Mouse (Mus musculus): ENCODE data around the gene Rnf185.

Gene Rnf185

DNA sequence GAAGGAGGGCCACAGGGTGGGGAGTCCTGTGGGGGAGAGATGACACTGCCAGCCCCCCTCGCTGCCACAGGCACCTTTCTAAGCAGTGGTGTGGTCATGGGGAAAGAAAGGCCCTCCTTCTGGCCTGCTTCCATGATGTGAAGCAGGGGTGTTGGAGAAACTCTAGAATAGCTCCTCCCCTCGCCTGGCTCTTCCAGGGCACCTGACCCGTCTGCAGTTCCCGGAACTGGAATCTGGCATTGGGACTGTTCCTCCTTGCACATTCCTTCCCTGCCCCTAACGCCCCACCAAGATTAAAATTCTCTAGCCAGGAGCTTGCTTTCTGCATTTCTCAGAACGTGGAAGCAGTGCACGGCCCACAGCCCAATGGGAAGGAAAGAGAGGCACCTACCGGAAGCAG is 59.6 kb downstream of the Rnf185 start:
- DNase-seq: no peak

DNA sequence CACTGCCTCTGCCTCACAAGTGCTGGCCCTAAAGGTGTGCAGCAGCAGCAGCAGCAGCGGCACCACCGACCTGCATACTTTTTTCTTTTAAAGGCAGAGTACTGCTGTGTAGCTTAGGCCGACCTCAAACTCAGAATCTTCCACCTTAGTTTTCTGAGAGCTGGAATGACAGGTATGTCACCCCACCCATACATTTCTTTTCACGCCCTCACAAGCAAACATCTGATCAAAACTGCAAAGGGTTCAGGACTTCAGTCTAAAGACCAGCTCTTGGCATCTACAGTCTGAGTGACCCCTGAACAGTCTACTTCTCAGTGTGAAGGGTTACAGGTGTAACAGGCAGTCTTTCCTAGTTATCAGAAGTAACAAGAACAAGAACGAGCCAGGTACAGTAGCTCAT is 61.4 kb downstream of the Rnf185 start:
- DNase-seq: no peak

DNA sequence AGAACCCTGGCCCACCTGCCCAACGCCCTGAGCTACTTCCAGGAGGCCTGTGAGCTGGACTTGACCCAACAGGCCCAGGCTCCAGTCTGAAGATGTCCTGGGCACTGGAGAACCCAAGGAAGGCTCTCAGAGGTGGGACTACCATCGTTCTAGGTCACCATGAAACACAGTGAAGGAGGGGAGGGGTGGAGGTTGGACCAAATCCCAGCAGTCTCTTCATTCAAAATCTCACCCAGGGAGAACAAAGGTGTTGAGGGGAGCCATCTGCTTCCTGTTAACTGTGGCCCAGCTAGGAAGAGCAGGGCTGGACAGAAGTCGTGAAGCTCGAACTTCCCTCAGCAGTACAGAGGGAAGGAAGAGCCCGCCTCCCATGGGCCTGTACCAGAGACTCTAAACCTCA is 62.2 kb downstream of the Rnf185 start:
- DNase-seq: peak; percentile 46

DNA sequence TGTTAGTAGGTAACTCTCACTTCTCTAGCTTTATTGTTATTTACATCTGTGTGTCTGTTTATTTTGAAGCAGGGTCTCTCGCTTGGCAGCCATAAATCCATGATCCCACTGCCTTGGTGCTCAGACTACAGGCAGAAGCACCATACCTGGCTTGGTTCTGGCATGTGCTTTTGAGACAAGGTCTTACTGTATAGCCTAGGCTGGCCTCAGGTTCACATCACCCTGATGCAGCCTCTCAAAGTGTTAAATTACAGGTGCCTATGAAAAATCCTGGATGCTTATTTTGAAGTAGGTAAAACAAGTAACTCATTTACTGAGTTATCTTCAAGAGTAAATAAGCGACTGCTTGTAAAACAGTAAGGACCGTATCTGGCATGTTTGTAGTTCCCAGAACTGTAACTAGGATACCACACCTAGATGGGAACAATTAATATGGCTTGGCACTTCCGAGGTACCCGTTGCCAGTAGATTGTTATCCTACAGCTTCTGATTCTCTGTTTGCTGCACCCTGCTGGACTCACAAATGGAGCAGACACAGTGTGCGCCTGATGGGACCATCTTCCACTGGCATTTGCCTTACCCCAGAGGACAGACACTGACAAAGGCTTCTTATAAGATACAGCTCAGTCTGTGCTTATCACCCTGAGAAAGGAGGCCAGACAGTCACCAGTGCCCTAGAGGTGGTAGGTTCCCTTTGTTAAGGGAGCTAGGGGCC is 64.5 kb downstream of the Rnf185 start:
- no peak for DNase-seq

DNA sequence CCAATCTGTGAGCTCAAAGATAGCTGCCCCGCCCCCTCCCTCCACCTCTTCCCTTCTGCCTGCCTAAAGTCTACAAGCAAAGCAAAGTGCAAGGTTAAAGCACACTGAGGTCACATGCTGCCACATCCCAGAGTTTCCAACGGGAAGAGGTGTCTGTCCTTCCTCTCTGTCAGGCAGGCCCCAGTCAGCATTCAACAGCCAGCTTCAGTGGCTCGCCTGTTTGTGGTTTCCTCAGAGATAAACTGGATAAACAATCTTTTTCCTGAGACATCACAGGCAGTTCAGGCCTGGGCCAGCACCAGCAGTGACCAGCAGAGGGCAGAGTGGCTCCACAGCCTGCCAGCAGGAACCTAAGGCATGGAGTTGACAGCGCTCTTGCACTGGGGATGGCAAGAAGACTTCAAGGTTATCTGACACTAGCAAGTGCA is 65.2 kb downstream of the Rnf185 start:
- DNase-seq: peak; percentile 85

DNA sequence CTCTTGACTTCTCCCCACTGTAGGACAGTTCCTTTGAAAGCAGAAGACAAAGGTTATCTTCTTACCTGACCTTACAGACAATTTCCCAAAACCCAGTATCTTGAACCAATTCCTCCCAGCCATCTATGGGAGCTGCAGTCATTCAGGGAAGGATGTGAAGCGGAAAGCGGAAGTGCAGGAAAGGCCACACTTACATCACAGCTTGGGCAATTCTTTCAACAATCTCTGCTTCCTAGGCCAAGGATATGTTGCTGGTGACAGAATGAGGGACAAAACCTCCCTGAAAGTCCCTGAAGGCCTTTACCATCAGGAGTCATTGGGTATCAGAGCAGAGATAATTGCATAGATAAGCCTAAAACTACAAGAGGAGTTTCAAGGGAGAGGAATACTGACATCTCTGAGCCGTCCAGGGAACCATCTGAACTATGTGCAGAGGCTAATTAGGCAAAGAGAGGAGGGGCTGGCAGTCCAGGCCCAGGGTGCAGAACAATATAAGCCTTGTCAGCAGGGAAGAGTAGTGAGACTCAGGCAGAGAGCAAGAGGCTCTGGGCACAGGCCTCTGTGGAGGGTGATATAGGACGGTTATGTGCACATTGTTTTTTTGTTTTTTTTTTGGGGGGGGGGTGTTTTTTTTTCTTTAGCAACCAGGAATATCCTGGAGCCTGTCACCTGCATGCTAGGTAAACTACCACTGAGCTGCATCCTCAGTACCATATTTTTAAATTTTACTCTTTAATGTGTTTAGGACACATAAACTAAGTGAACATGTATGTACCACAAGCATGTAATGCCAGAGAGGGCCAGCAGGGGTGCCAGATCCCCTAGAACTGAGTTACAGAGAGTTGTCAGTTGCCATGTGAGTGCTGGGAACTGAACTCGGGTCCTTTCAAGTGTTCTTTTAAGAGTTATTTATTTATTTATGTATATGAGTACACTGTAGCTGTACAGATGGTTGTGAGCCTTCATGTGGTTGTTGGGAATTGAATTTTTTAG is 69.3 kb downstream of the Rnf185 start:
- DNase-seq: no peak

DNA sequence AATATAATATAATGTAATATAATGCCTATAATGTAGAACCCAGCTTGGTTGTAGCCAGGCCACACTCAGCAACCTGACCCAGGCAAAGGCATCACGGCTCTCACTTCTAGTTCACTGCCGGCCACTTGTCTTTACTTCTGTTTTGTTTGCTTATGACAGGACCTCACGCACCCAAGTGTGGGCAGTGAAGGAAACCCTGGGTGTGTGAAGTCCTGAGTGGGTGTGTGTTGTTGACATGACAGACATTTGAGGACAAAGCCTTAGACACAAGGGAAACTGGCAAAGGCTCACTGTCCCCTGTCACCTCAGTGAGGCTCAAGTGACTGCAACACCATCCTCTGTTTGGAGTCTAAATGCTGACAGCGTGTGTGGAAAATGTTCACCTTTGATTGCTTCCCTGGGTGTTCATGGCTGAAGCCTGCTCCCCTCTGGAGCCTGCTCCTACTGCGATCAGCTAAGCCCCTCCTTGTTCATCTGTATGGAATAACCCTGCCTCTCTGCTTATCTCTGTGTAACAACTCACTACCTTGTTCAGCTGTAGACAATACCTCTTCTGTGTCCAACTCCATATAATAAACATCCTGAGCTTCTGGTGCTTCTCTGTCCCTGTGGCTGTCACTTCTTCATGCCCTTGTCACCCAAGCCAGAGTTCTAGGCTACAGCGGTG is 70.9 kb downstream of the Rnf185 start:
- no peak for DNase-seq

DNA sequence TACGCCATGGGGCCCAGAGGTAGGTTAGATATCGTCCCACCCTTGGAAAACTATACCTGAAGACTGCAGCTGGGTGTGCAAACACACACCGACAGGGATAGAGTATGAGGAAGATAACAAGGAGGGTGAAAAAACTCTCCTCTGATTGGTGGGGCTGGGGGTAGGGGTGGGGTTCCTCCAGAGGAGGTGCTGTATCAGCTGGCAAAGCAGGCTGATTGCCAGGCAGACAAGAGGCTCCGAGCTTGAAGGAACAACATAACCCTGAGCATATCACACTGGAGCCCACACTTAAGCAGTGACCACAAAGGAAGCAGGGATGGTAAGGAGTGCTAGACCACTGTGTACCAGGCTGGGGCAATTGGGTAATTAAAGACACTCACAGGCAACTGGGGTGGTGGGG is 72.7 kb downstream of the Rnf185 start:
- DNase-seq: no peak

DNA sequence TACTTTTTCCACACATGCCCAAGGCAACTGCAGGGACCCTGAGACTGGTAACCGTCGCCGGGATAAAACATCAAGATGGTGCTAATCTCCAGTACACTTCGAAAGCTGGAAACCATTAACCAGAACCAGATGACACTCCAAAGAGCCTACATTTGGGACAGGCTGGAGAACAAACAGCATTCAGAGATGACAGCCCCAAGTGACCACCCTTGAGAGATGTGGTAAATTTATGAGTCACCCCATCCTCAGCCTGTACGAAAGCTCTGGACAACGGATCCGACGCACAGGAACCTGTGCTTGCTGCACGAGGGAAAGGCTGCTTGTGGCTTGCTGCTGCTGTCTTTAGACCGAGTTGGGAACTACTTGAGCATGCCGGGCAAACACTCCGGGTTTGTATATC is 77.4 kb downstream of the Rnf185 start:
- DNase-seq: no peak

DNA sequence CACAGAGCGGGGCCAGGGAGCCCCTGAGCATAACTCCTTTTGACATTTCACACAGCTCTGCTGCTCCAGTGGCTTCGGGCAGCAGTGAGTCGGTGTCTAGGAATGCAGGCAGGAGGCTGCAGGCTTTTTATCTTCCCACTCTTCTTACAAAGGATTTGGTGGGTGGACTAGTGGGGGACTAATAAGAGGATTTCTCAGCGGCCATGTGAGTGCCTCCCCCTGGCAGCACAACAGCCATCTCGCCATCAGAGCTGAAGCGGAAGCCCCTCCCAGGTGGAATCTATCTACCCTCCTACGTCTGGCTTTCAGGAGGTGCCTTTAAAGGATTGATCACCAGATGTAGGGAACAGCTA is 77.9 kb downstream of the Rnf185 start:
- DNase-seq: no peak

DNA sequence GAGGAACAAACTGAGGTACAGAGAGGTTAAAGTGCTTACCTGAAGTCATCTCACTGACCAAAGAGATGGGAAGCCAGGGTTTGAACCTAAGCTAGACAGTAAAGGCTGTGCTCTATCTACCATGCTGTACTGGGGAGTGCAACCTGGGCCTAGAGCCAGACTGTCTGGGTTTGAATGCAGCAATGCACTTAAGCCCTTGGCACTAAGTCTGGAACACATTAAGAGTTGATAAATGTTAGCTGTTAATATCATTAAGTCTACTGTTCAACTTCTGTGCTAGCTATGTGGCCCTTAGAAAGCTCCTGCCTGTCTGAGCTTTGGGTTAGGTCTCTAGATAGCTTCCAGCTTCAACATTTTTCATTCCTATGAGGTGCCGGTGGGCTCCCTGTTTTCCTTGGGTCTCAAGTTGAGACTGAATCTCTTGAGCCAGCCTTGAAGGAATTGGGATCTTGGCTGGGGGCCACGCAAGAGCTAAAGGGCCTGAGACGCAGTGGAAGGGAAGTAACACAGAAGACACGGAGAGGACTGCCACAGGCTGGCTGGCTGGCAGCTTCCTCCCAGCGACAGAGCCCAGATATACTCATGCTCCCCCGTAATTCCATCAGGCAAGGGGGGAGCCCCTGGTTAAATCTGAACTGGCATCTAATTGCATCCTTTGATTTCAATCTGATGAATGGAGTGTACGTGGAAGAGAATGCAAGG is 78.4 kb downstream of the Rnf185 start:
- DNase-seq: no peak

DNA sequence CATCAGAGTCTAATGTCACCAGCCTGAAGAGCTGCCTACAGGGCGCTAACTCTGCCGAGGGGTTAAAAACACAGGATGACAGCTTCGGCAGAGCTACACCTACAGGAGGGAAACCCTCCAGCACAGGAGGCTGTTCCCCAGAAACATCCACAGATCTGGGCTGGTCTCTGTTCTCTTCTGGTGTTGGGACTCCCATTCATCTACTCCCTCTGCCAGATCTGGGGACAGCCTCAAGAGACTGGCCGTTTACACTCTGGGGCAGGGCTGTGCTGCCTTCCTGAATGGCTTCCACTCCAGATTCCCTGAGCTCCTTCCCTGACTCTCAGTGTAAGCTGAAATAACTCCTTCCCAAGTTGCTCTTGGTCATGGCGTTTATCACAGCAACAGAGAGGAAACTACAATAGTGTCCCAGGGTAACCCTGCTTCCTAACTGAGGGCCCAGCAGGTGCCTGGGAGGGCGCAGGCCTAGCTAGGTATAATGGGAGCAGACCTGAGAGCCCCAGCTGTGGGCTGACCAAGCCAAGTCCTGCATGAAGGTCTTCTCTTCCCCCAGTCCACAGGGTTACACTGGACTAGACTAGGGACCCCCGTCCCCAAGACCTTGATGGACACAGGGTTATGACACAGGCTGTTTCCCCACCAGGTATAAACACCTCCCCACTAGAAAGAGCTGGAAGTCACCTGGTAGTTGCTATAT is 80.4 kb downstream of the Rnf185 start:
- no peak for DNase-seq

DNA sequence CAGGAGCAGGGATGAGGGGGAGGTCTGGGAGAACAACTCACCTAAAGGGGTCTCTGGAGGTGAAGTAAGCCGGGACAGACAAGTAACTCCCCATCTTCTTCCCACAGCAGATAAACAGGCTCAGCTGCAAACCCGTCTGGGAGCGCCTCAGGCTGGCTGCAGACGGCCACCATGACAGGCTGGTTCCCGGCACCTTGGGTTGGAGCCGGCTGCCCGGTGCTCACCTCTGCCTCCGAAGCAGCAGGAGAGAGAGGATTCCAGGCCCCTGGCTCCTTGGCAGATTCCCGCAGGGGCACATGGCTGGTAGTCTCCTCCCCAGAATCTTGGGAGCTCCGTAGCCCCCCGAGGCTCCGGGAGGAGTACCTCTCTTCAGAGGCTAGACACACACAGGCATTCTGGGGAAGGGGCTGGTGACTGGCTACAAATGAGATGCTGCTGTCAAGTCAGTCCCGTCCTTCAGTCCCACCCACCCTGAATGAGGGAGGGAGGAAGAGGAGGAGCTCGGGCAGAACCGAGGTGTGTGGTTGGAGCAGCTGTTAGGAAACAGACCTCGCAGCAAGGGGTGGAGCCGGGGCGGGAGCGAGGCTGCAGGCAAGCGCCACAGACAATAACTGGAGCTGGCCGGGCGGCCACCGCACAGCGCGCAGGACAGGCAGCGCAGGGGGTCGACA is 81.1 kb downstream of the Rnf185 start:
- peak; percentile 88 for DNase-seq

DNA sequence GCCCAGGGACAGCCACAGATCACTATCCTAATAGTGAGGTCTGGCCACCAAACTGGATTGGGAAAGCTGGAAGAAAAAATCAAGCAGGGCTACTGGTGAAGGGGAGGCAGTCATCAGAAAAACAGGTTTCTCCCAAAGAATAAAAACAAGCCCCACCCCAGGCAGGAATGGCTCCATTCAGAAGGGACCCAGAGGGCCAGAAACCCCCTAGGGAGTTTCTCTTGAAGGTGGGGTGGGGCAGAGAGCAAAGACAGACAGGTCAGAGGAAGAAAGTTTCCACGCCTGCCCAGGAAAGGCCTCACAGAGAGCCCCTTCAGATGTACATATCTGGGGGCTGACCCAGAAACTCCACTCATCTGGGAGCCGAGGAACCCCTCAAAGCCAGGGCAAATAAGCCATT is 82.0 kb downstream of the Rnf185 start:
- no peak for DNase-seq

DNA sequence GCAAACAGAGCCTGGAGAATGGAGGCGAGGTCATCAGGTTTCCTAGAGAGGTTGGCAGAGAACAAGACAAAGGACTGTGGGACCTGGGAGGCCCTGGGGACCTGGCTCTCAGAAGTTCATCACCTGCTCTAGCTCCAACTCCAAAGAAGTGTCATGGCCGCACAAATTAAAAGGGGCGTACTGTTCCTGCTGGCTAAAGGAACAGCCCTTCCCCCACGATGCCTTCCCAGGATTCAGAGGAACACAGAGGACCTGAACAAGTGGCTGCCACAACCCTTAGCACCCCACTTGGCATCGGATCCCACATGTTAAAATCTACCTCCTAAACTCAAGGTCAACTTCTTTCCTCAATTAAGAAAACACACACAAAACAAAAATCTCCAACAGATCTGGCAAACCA is 82.7 kb downstream of the Rnf185 start:
- no peak for DNase-seq

DNA sequence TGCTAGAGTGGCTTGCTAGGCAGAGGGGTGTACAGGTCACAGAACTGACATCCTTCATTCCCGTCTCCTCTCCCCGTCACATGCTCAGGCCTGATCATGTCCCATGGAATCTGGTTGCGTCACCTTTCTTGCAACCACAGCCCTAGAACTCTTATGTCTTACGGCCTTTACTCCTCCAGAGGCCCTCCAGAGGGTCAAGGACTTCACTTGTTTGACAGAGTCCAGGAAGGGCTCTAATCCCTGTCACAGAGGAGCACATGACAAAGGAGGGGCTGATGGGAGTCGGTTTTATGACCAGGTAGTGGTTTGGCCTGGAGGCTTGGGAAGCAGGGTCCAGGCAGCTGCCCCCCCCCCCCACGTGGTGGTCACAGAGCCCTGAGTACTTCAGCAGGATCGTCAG is 83.2 kb downstream of the Rnf185 start:
- DNase-seq: no peak

DNA sequence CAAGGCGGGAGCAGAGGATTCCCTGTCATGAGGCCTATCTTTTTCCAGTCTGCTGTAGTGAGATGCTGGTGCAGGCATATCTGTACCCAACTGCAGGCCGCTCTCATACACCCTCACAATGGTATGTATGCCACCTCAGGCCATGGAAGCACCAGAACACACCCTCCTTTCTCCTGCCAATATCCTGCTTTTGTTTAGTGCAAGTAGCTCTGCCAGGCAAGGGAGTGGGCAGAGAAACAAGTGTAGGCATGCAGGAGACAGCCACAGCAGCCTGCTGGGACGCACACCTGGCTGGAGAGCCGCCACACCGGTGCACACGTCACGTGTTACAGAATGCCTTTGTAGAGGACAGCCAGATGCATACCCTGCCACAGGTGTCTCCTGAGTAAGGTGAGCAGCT is 85.8 kb downstream of the Rnf185 start:
- no peak for DNase-seq

Measured in cerebellum, adult 9-11 months (tissue).